Mouse (Mus musculus): ENCODE measurements at regions not wholly inside any gene's neighbourhood (a gene's known extent, or its start where the extent isn't known, plus 50 kb on each side); places are given as distances from the start of the nearest gene placed in this dataset.

DNA sequence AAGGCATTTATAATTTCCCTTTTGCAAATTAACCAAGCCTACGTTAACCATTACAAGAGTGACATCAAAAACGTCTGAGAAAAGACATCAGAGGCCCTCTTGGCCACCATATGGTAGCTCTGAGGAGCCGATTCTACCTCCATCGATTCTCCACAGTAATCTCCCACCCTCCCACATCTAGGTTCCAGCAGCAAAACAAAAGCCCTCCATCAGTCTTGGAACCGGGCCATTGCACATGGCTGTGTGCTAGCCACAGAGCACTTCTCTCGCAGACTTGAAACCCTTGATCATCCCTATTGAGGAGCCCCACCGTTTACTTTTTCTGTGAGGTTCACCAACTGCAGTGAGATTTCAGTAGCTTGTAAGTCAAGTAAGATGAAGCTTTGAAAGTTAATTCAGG is 310.5 kb upstream of the Adamts9 start:
- DNase-seq (ENCODE audit: extremely low read depth) = no peak
- H3K79me2 ChIP-seq (replicated peaks; ENCODE audit: control insufficient read depth, extremely low read depth, insufficient read depth, poor library complexity, severe bottlenecking) = no peaks in the 10 kb centered on the region
- in situ Hi-C loops (cut with MboI; ENCODE audit: low pct_ligation_motif_present, low pct_unique_long_range_greater_than_20kb, low sequenced_read_pairs) (no loop called here), dilution Hi-C loops (cut with MboI; ENCODE audit: extremely low pct_ligation_motif_present, extremely low pct_unique_long_range_greater_than_20kb, low sequenced_read_pairs) (no loop called here)
- H3K9ac ChIP-seq (ENCODE audit: insufficient read depth, low read depth) = no peak overlapping the region
- no peaks in the 10 kb centered on the region for H3K4me1 ChIP-seq (ENCODE audit: control insufficient read depth in 1 of 2, insufficient read depth in 2 of 2)
- no peaks in the 10 kb centered on the region for H3K27me3 ChIP-seq (replicated peaks)
- TF ChIP-seq SIN3A (IDR thresholded peaks at IDR 0.05; ENCODE audit: low read length) (no peak), HCFC1 (IDR thresholded peaks at IDR 0.05; ENCODE audit: low read depth, low read length) (no peak), JUN (IDR thresholded peaks at IDR 0.05; ENCODE audit: insufficient read depth, low read depth, low read length) (no peak), MYC (IDR thresholded peaks at IDR 0.05; ENCODE audit: low read depth, low read length) (no peak), NRF1 (IDR thresholded peaks at IDR 0.05; ENCODE audit: low read depth, low read length) (no peak)
- H3K27ac ChIP-seq (ENCODE audit: insufficient read depth, low read depth) = no peak overlapping the region
- peaks cover 71% of the 10 kb centered on the region for H3K9me3 ChIP-seq (replicated peaks; ENCODE audit: low read length)
- no peaks in the 10 kb centered on the region for H3K36me3 ChIP-seq (replicated peaks in 1 of 2; ENCODE audit: control insufficient read depth in 1 of 2, insufficient read depth in 1 of 2, low read length in 1 of 2)
- H3K4me3 ChIP-seq (replicated peaks in 1 of 3; ENCODE audit: low read depth in 2 of 3, low read length in 2 of 3, poor library complexity in 1 of 3) = no peak overlapping the region
- no peak overlapping the region for H3K4me2 ChIP-seq (ENCODE audit: insufficient read depth, low read depth, poor library complexity, severe bottlenecking)

DNA sequence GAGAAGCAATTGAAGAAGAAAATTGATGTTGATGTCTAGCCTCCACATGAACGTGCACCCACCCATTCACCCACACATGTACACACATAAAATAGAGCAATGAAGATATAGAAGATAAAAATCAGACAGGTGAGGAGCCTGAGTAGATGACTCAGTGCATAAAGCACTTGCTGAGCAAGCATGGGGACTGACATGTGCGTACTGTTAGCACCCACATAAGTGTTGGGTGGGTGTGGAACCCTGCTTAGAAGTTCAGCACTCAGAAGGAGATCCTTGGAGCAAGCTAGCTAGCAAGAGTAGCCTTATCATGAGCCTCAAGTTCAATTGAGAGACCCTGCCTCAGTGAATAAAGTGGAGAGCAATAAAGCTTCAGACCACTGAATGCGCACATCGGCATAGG is 305.7 kb upstream of the Adamts9 start:
- Histone ChIP-seq H3K4me2 (ENCODE audit: insufficient read depth, low read depth, poor library complexity, severe bottlenecking) (no peak overlapping the region), H3K9ac (ENCODE audit: insufficient read depth, low read depth) (no peak overlapping the region), H3K27ac (ENCODE audit: insufficient read depth, low read depth) (no peak overlapping the region), H3K4me1 (ENCODE audit: control insufficient read depth in 1 of 2, insufficient read depth in 2 of 2) (no peaks in the 10 kb centered on the region), H3K4me3 (replicated peaks in 1 of 3; ENCODE audit: low read depth in 2 of 3, low read length in 2 of 3, poor library complexity in 1 of 3) (no peak overlapping the region), H3K36me3 (replicated peaks in 1 of 2; ENCODE audit: control insufficient read depth in 1 of 2, insufficient read depth in 1 of 2, low read length in 1 of 2) (no peaks in the 10 kb centered on the region), H3K9me3 (replicated peaks; ENCODE audit: low read length) (peaks cover 69% of the 10 kb centered on the region), H3K79me2 (replicated peaks; ENCODE audit: control insufficient read depth, extremely low read depth, insufficient read depth, poor library complexity, severe bottlenecking) (no peaks in the 10 kb centered on the region), H3K27me3 (replicated peaks) (no peaks in the 10 kb centered on the region)
- DNase-seq (ENCODE audit: extremely low read depth) = no peak
- dilution Hi-C loops (cut with MboI; ENCODE audit: extremely low pct_ligation_motif_present, extremely low pct_unique_long_range_greater_than_20kb, low sequenced_read_pairs) = no loop called here
- no peak for TF ChIP-seq NELFE (IDR thresholded peaks at IDR 0.05; ENCODE audit: low read depth, low read length)
- TF ChIP-seq ELF1 (IDR thresholded peaks at IDR 0.05; ENCODE audit: low read depth, low read length) = no peak
- in situ Hi-C loops (cut with MboI; ENCODE audit: low pct_ligation_motif_present, low pct_unique_long_range_greater_than_20kb, low sequenced_read_pairs) = no loop called here

GRCm38 (mm10) chr6:93246498-93247242 is 303.4 kb upstream of the Adamts9 start:
- Histone ChIP-seq H3K36me3 (replicated peaks in 1 of 2; ENCODE audit: control insufficient read depth in 1 of 2, insufficient read depth in 1 of 2, low read length in 1 of 2) (no peaks in the 10 kb centered on the region), H3K4me2 (ENCODE audit: insufficient read depth, low read depth, poor library complexity, severe bottlenecking) (no peak overlapping the region), H3K4me3 (replicated peaks in 1 of 3; ENCODE audit: low read depth in 2 of 3, low read length in 2 of 3, poor library complexity in 1 of 3) (no peak overlapping the region), H3K79me2 (replicated peaks; ENCODE audit: control insufficient read depth, extremely low read depth, insufficient read depth, poor library complexity, severe bottlenecking) (no peaks in the 10 kb centered on the region), H3K27me3 (replicated peaks) (no peaks in the 10 kb centered on the region), H3K27ac (ENCODE audit: insufficient read depth, low read depth) (no peak overlapping the region), H3K9me3 (replicated peaks; ENCODE audit: low read length) (peaks cover 70% of the 10 kb centered on the region), H3K9ac (ENCODE audit: insufficient read depth, low read depth) (no peak overlapping the region), H3K4me1 (ENCODE audit: control insufficient read depth in 1 of 2, insufficient read depth in 2 of 2) (no peaks in the 10 kb centered on the region)
- dilution Hi-C loops (cut with MboI; ENCODE audit: extremely low pct_ligation_motif_present, extremely low pct_unique_long_range_greater_than_20kb, low sequenced_read_pairs) = no loop called here
- in situ Hi-C loops (cut with MboI; ENCODE audit: low pct_ligation_motif_present, low pct_unique_long_range_greater_than_20kb, low sequenced_read_pairs) = no loop called here
- TF ChIP-seq POLR2AphosphoS2 (IDR thresholded peaks at IDR 0.05; ENCODE audit: low read depth, low read length) (no peak), ZNF384 (IDR thresholded peaks at IDR 0.05; ENCODE audit: low read depth, low read length) (no peak), ZC3H11A (IDR thresholded peaks at IDR 0.05; ENCODE audit: low read depth, low read length) (no peak), USF2 (conservative IDR thresholded peaks at IDR 0.05; ENCODE audit: low read depth, low read length) (no peak), ZKSCAN1 (IDR thresholded peaks at IDR 0.05; ENCODE audit: borderline replicate concordance, low read depth, low read length) (no peak), POLR2A (IDR thresholded peaks at IDR 0.05; ENCODE audit: low read depth, low read length) (no peak), SIN3A (IDR thresholded peaks at IDR 0.05; ENCODE audit: low read length) (no peak), MEF2A (IDR thresholded peaks at IDR 0.05; ENCODE audit: borderline replicate concordance, low read depth, low read length) (no peak), CHD1 (IDR thresholded peaks at IDR 0.05; ENCODE audit: low read depth, low read length) (no peak)
- DNase-seq (ENCODE audit: extremely low read depth) = no peak
